Mouse (Mus musculus): ENCODE data around the gene Lyrm4. TPM values are rescaled to one million over a fixed set of nuclear protein-coding genes. Genes with fewer than 3 reads are reported as not detected.

Lyrm4 gene
- 23.1 and 24.2 TPM in 2 replicates for polyA plus RNA-seq (2016; fragmentation: Nextera tagmentation; extraction: Ambion mirVana)

DNA sequence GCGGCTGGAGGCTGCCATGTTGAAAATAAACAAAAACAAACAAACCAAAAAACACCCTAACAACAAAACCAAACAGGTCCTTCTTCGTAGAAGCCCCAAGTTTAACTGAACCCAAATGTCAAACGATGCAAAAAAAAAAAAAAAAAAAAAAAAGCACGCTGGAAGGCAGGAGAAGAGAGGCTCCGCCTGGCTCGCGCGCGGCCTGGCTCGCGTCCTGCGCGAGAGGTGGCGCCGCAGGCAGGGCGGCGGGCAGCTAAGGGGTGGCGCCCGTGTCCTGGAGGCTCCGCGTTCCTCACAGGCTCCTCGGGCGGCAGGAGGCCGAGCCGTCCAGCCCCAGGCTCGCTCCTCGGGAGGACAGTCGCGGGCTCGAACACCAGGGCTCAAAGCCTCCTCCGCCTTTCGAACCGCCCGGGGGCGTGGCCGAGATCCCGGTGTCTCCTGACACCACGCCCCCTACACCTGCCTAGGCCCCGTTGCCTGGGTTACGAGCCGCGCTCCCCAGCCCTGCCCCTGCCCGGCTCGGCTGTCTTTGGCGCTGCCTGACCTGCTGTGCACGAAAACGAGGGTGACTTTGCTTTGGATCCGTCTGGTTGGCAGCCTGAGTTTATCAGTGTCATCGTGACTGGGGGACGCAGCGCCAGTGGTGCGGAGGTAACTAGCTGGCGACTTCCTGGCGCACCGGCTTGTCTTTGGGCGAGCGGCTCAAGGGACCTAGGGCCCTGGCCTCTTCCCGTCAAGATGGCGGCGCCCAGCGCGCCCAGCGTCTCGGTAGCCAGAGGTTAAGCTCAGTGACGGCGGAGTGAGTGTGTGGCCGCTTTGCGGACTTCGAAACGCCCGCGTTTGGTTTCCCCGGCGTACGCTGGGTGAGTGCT lies at the start of gene Lyrm4, which contains the start of gene Fars2:
TSS of gene Lyrm4 (minus strand) at position 384 of the 872 bp plus-strand sequence.
TSS of gene Fars2 (plus strand) at position 270 of the 872 bp plus-strand sequence.
- WGBS = under 1% methylated on average over 74 of the region's 75 CpGs
- Histone ChIP-seq H3K27me3 (ENCODE audit: insufficient read depth, poor library complexity, severe bottlenecking) (no peaks in the 10 kb centered on the region), H3K4me3 (peak within 1 kb of the TSS; percentile 79)

DNA sequence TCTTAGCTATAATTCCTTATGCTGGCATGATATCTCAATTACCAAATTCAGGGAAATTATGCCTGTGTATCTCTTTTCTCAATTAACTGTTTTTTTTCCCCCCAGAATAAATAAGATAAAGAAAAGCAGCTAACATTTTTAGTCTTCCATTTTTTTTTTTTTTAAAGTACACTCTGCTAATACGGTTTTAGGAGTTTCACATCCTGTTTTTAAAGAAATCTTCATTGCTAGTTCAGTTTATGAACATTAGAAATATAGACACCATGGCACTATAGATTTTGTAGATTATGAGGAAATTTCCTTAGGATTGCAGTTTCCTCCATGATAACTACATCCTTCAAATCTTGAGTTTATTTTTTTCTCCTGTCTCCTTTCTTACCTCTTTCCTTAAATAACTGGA lies 46.6 kb upstream of the Lyrm4 start:
- no peak for DNase-seq (ENCODE audit: low spot score)
- Histone ChIP-seq H3K36me3 (no peaks in the 10 kb centered on the region), H3K4me3 (no peak overlapping the region), H3K27me3 (ENCODE audit: insufficient read depth, poor library complexity, severe bottlenecking) (no peaks in the 10 kb centered on the region), H3K4me1 (replicated peaks) (no peaks in the 10 kb centered on the region), H3K27ac (no peak overlapping the region), H3K9me3 (no peaks in the 10 kb centered on the region)
- 87% methylated on average over 1 of the region's 1 CpGs for whole genome bisulfite sequencing

More for the DNA sequence above, at the start of gene Lyrm4, which contains the start of gene Fars2:
- peak; percentile 96 for DNase-seq (ENCODE audit: low spot score)
- Histone ChIP-seq H3K4me1 (replicated peaks) (peaks cover 20% of the 10 kb centered on the region), H3K9me3 (no peaks in the 10 kb centered on the region), H3K36me3 (no peaks in the 10 kb centered on the region), H3K27ac (peak within 1 kb of the TSS; percentile 99)

DNA sequence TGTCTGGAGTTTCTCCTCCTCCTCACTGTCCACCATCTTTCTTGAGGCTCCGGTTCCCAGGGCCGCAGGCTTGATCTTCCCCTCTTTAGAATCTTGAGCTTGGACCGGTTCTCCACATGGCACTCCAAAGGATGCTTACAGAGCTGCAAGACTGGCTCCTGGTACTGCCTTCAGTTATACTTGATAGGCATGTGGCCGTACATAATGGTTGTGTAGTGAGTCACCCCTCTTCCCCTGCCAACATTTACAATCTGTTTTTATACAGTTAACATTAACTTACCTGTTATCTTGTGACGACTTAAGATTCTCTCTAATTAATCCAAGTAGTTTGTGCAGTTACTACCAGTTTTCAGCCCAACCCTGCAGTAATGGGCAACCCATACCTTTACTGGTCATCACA lies 46.1 kb upstream of the Lyrm4 start:
- no peak overlapping the region for H3K27ac ChIP-seq
- 94% methylated on average over 5 of the region's 5 CpGs for WGBS
- H3K4me1 ChIP-seq (replicated peaks) = no peaks in the 10 kb centered on the region

DNA sequence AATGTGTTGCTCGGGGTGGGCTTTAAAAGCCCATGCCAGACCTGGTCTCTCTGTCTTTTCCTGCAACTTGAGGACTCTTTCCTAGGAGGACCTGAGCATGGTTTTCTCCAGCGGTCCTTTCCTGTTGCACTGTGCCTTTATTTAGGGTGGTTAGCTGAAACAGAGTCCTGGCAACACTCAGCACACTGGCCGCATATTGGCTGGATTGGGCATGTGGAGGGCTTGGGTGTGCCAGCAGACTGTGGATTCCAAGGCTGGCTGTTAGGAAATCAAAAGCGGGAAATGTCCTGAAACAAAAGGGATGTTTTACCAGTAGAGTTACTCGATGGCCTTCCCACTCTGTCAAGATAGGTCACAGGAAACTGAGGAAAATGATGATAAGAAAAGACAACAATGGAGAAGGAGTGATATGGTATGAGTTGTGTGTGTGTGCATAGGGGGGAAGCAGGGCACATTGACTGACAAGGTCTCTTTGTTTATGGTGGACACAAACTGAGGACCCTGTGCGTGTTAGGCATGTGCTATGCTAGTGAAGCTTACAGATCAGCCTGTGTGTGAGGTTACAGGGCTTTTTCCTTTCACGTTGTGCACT lies 39.1 kb upstream of the Lyrm4 start:
- Histone ChIP-seq H3K9me3 (no peaks in the 10 kb centered on the region), H3K36me3 (no peaks in the 10 kb centered on the region), H3K27me3 (ENCODE audit: insufficient read depth, poor library complexity, severe bottlenecking) (no peaks in the 10 kb centered on the region), H3K27ac (no peak overlapping the region), H3K4me3 (no peak overlapping the region), H3K4me1 (replicated peaks) (no peaks in the 10 kb centered on the region)
- no peak for DNase-seq (ENCODE audit: low spot score)
- WGBS = 89% methylated on average over 7 of the region's 7 CpGs

More for the DNA sequence above, 46.1 kb upstream of the Lyrm4 start:
- DNase-seq (ENCODE audit: low spot score) = no peak
- Histone ChIP-seq H3K4me3 (no peak overlapping the region), H3K27me3 (ENCODE audit: insufficient read depth, poor library complexity, severe bottlenecking) (no peaks in the 10 kb centered on the region), H3K36me3 (no peaks in the 10 kb centered on the region), H3K9me3 (no peaks in the 10 kb centered on the region)

GRCm38 (mm10) chr13:36152728-36153498 lies 35.6 kb upstream of the Lyrm4 start:
- Histone ChIP-seq H3K27ac (no peak overlapping the region), H3K36me3 (no peaks in the 10 kb centered on the region), H3K9me3 (no peaks in the 10 kb centered on the region), H3K4me1 (replicated peaks) (peaks cover 7% of the 10 kb centered on the region), H3K27me3 (ENCODE audit: insufficient read depth, poor library complexity, severe bottlenecking) (no peaks in the 10 kb centered on the region), H3K4me3 (no peak overlapping the region)
- 90% methylated on average over 5 of the region's 5 CpGs for WGBS
- no peak for DNase-seq (ENCODE audit: low spot score)

DNA sequence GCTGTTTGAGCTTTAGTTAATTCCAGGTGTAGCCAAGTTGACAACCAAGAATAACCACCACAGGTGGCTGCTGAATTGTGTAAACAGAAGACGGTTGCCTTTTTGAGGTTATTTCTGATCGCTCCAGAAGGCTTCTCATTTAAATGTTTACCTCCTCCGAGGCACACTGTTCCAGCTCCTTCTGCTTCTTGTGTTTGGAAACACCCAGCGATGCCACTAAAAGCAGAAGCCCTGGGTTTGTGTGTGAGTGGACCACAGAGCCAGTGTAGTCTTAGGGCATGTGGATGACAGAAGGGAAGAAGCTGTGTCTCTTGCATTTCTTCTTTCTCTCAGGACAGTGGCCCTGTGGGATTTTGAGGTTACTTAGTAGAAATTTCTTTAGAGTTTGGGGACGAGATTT lies 32.9 kb upstream of the Lyrm4 start:
- no peaks in the 10 kb centered on the region for H3K9me3 ChIP-seq
- no peak overlapping the region for H3K4me3 ChIP-seq
- 57% methylated on average over 5 of the region's 5 CpGs for WGBS
- no peaks in the 10 kb centered on the region for H3K36me3 ChIP-seq
- DNase-seq (ENCODE audit: low spot score) = no peak
- peaks cover 19% of the 10 kb centered on the region for H3K4me1 ChIP-seq (replicated peaks)
- H3K27me3 ChIP-seq (ENCODE audit: insufficient read depth, poor library complexity, severe bottlenecking) = no peaks in the 10 kb centered on the region
- H3K27ac ChIP-seq = no peak overlapping the region

- no peak overlapping the region for H3K4me3 ChIP-seq
- 54% methylated on average over 6 of the region's 6 CpGs for WGBS
Observed at GRCm38 (mm10) chr13:36149175-36149939, 32.0 kb upstream of the Lyrm4 start.

GRCm38 (mm10) chr13:36145601-36146000 lies 28.3 kb upstream of the Lyrm4 start:
- no peaks in the 10 kb centered on the region for H3K9me3 ChIP-seq
- no peaks in the 10 kb centered on the region for H3K27me3 ChIP-seq (ENCODE audit: insufficient read depth, poor library complexity, severe bottlenecking)
- no peaks in the 10 kb centered on the region for H3K36me3 ChIP-seq
- H3K4me1 ChIP-seq (replicated peaks) = peaks cover 23% of the 10 kb centered on the region
- H3K4me3 ChIP-seq = no peak overlapping the region
- no peak for DNase-seq (ENCODE audit: low spot score)
- no peak overlapping the region for H3K27ac ChIP-seq
- 84% methylated on average over 1 of the region's 1 CpGs for whole genome bisulfite sequencing

More at GRCm38 (mm10) chr13:36149175-36149939, 32.0 kb upstream of the Lyrm4 start:
- H3K27me3 ChIP-seq (ENCODE audit: insufficient read depth, poor library complexity, severe bottlenecking) = no peaks in the 10 kb centered on the region
- no peaks in the 10 kb centered on the region for H3K9me3 ChIP-seq
- H3K4me1 ChIP-seq (replicated peaks) = peaks cover 23% of the 10 kb centered on the region
- no peak for DNase-seq (ENCODE audit: low spot score)
- H3K27ac ChIP-seq = no peak overlapping the region
- H3K36me3 ChIP-seq = no peaks in the 10 kb centered on the region

DNA sequence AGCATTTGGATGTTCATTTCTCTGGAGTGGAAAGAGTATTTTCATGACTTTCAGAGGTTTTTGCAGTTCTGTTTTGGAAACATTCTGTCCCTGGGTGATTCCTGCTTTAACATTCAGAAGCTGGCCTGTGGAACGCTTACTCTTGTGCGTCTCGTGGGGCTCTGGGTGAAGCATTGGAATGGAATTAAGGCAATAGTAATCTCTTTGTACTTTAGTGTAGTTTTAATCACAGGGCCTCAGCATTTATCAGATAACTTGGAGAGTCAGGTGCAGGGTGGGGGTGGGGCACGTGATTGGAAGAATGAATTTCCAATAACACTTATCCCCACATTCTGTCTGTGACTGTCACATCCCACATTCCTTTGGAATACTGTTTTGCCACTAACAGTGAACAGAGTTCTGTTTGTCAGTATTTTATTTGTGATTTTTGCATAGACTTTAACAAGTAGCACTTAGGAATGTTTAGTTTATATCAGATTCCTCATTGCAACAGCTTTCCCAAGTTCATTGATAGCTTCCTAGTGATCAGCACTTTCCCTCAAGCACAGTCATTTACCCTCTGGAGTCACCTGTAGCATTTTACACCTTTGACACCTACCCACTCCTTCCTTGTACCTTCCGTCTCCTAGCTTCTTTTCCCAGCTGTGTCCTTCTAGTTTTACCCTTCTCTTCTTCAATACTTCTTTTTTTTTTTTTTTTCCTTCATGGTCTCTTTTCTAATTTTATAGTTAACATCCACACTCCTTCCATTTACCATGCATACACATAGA lies 23.1 kb upstream of the Lyrm4 start:
- no peak overlapping the region for H3K27ac ChIP-seq
- 0 out of 2 replicates have a peak, but pooled peaks cover 5% of the 10 kb centered on the region for H3K4me1 ChIP-seq (replicated peaks)
- H3K9me3 ChIP-seq = no peaks in the 10 kb centered on the region
- DNase-seq (ENCODE audit: low spot score) = no peak
- WGBS = 86% methylated on average over 5 of the region's 5 CpGs
- H3K4me3 ChIP-seq = no peak overlapping the region
- H3K36me3 ChIP-seq = no peaks in the 10 kb centered on the region
- H3K27me3 ChIP-seq (ENCODE audit: insufficient read depth, poor library complexity, severe bottlenecking) = no peaks in the 10 kb centered on the region

- WGBS = 83% methylated on average over 5 of the region's 5 CpGs
- no peaks in the 10 kb centered on the region for H3K9me3 ChIP-seq
- no peak for DNase-seq (ENCODE audit: low spot score)
- H3K4me1 ChIP-seq (replicated peaks) = no peaks in the 10 kb centered on the region
- no peaks in the 10 kb centered on the region for H3K27me3 ChIP-seq (ENCODE audit: insufficient read depth, poor library complexity, severe bottlenecking)
- H3K27ac ChIP-seq = no peak overlapping the region
- no peak overlapping the region for H3K4me3 ChIP-seq
- H3K36me3 ChIP-seq = no peaks in the 10 kb centered on the region
Observed at GRCm38 (mm10) chr13:36139703-36140102, 22.4 kb upstream of the Lyrm4 start.

- Histone ChIP-seq H3K27me3 (ENCODE audit: insufficient read depth, poor library complexity, severe bottlenecking) (no peaks in the 10 kb centered on the region), H3K9me3 (no peaks in the 10 kb centered on the region), H3K27ac (no peak overlapping the region), H3K4me3 (no peak overlapping the region), H3K36me3 (no peaks in the 10 kb centered on the region), H3K4me1 (replicated peaks) (no peaks in the 10 kb centered on the region)
- WGBS = 88% methylated on average over 4 of the region's 5 CpGs
- DNase-seq (ENCODE audit: low spot score) = no peak
Observed at GRCm38 (mm10) chr13:36131992-36132649, 14.8 kb upstream of the Lyrm4 start.
